In the genomic region with DNA sequence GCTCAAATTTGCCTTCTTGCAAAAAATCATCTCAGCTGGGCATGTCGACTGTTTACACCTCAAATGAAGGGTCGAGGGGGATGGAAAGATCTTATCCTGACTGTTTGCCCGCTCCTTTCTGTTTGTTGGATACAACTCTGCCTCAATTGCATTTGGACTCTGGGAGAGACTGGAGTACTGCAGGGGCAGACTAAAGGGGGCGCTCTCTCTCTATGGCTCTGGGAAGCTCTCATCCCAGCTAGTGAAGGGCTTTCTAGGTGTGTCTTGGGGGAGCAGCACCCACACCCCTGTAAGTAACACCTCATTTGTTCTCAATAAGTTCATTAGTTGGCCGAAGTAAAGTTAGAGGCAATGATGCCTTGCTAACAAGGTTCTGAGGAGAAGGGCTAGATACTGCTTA, we compare ENCODE assay signal across 13 mouse cellular contexts. TPM values are rescaled to one million over a fixed set of nuclear protein-coding genes. Genes with fewer than 3 reads are reported as not detected.
DNase-seq lines count a peak whose midpoint lies in the region; ATAC-seq and TF ChIP-seq lines count a peak whose summit lies in the region.
"Had no signal": no experiment of that assay in that cellular context is flagged by ENCODE, and none has a peak within 500 bp of the region (broad histone marks: within the 10 kb centered on the region; RNA-seq: fewer than 3 reads in every experiment).

No protein-coding gene starts in this region.

- no peaks in the 10 kb centered on the region for H3K4me1 ChIP-seq in midbrain, postnatal 0 days (ENCODE audit: insufficient read depth, low read length)
- H3K4me1 ChIP-seq in midbrain, embryonic 10.5 days: peaks cover 14% of the 10 kb centered on the region
- no peaks in the 10 kb centered on the region for H3K4me1 ChIP-seq in stomach, postnatal 0 days (replicated peaks; ENCODE audit: control insufficient read depth, insufficient read depth)
- H3K4me1 ChIP-seq: limb, embryonic 15.5 days; stomach, embryonic 15.5 days had no signal

- 56% methylated on average over 5 of the region's 5 CpGs for WGBS in midbrain, postnatal 0 days
- WGBS in midbrain, embryonic 10.5 days: 54% methylated on average over 5 of the region's 5 CpGs
- 48% methylated on average over 5 of the region's 5 CpGs for WGBS in stomach, postnatal 0 days

- TF ChIP-seq CTCF in gastrocnemius, adult 2 months (IDR thresholded peaks at IDR 0.05): peak; percentile 52
- 0 out of 2 replicates have a peak, but pooled peaks have one; percentile 28 for TF ChIP-seq CTCF in midbrain, postnatal 0 days (IDR thresholded peaks at IDR 0.05)
- peak; percentile 59 for TF ChIP-seq CTCF in stomach, postnatal 0 days (IDR thresholded peaks at IDR 0.05; ENCODE audit: low read depth)

- ATAC-seq in midbrain, postnatal 0 days (ENCODE audit: low FRiP score): no peak
- ATAC-seq in stomach, postnatal 0 days (ENCODE audit: low FRiP score, low TSS enrichment): no peak
- ATAC-seq: midbrain, embryonic 16.5 days had no signal

- no peak overlapping the region for H3K4me3 ChIP-seq in gastrocnemius, adult 2 months
- H3K4me3 ChIP-seq in midbrain, postnatal 0 days (ENCODE audit: low read depth, low read length): no peak overlapping the region
- H3K4me3 ChIP-seq in midbrain, embryonic 10.5 days: no peak overlapping the region
- H3K4me3 ChIP-seq in stomach, postnatal 0 days (ENCODE audit: low read depth, low read length): no peak overlapping the region
- H3K4me3 ChIP-seq: hindbrain, embryonic 10.5 days; limb, embryonic 15.5 days; stomach, embryonic 15.5 days had no signal

- intact Hi-C loops in gastrocnemius, adult 2 months (cut with DNase I): loop anchor here (5.0 to 10.0 kb wide), 4 partner anchors 182 to 1665 kb away; a partner anchor contains a TSS
- intact Hi-C loops in left cerebral cortex, postnatal 4 days (cut with DNase I): no loop called here
- intact Hi-C loops in gastrocnemius, postnatal 14 days (cut with DNase I; ENCODE audit: low total_unique reads): loop anchor here (5.0 kb wide), 1 partner anchor 317 kb away; a partner anchor contains a TSS

- DNase-seq in gastrocnemius, adult 2 months: no peak
- DNase-seq in gastrocnemius, adult 8-10 months (ENCODE audit: low spot score in 2 of 2): no peak
- no peak for DNase-seq in midbrain, postnatal 0 days (ENCODE audit: low spot score)
- DNase-seq in midbrain, embryonic 10.5 days (ENCODE audit: low spot score): no peak
- DNase-seq in c-Kit-negative CD71-positive TER-119-positive erythroid progenitor cells, embryonic 14.5 days (ENCODE audit: low read depth, low spot score): peak; percentile 19
- DNase-seq in stomach, postnatal 0 days (ENCODE audit: low spot score): no peak
- no peak for DNase-seq in left cerebral cortex, postnatal 4 days
- DNase-seq in gastrocnemius, postnatal 14 days: no peak
- DNase-seq: cerebellum, adult 11 months had no signal

- H3K9me3 ChIP-seq in midbrain, postnatal 0 days (ENCODE audit: low read length): no peaks in the 10 kb centered on the region
- no peaks in the 10 kb centered on the region for H3K9me3 ChIP-seq in midbrain, embryonic 10.5 days (replicated peaks)
- H3K9me3 ChIP-seq in stomach, postnatal 0 days (ENCODE audit: control insufficient read depth, low read length): no peaks in the 10 kb centered on the region
- H3K9me3 ChIP-seq: hindbrain, embryonic 10.5 days; limb, embryonic 15.5 days; stomach, embryonic 15.5 days had no signal

- TF ChIP-seq EP300 in stomach, postnatal 0 days (optimal IDR thresholded peaks at IDR 0.05): no peak

- no peaks in the 10 kb centered on the region for H3K27me3 ChIP-seq in midbrain, postnatal 0 days (ENCODE audit: insufficient read depth, low read length)
- no peaks in the 10 kb centered on the region for H3K27me3 ChIP-seq in midbrain, embryonic 10.5 days (ENCODE audit: low read depth, poor library complexity, severe bottlenecking)
- H3K27me3 ChIP-seq in stomach, postnatal 0 days (ENCODE audit: control insufficient read depth, insufficient read depth, low read length): no peaks in the 10 kb centered on the region
- H3K27me3 ChIP-seq: limb, embryonic 15.5 days; stomach, embryonic 15.5 days had no signal

- no peak overlapping the region for H3K27ac ChIP-seq in gastrocnemius, adult 2 months
- no peak overlapping the region for H3K27ac ChIP-seq in midbrain, postnatal 0 days (ENCODE audit: low read depth, low read length)
- H3K27ac ChIP-seq in midbrain, embryonic 10.5 days (replicated peaks): no peak overlapping the region
- no peak overlapping the region for H3K27ac ChIP-seq in stomach, postnatal 0 days (replicated peaks)
- H3K27ac ChIP-seq: hindbrain, embryonic 10.5 days; limb, embryonic 15.5 days; stomach, embryonic 15.5 days had no signal

- no peak overlapping the region for H3K4me2 ChIP-seq in midbrain, postnatal 0 days (ENCODE audit: low read depth, low read length, poor library complexity, severe bottlenecking)
- H3K4me2 ChIP-seq in stomach, postnatal 0 days (replicated peaks; ENCODE audit: low read depth): no peak overlapping the region
- H3K4me2 ChIP-seq: limb, embryonic 15.5 days; stomach, embryonic 15.5 days had no signal

- H3K9ac ChIP-seq in midbrain, postnatal 0 days (replicated peaks; ENCODE audit: low read length, poor library complexity, severe bottlenecking): no peak overlapping the region
- no peak overlapping the region for H3K9ac ChIP-seq in stomach, postnatal 0 days (ENCODE audit: low read length)
- H3K9ac ChIP-seq: limb, embryonic 15.5 days; stomach, embryonic 15.5 days had no signal

- no peaks in the 10 kb centered on the region for H3K36me3 ChIP-seq in midbrain, postnatal 0 days (ENCODE audit: insufficient read depth, low read length)
- H3K36me3 ChIP-seq in midbrain, embryonic 10.5 days: no peaks in the 10 kb centered on the region
- H3K36me3 ChIP-seq in stomach, postnatal 0 days (ENCODE audit: control insufficient read depth, insufficient read depth, low read length): no peaks in the 10 kb centered on the region
- H3K36me3 ChIP-seq: hindbrain, embryonic 10.5 days; limb, embryonic 15.5 days; stomach, embryonic 15.5 days had no signal

RNA-seq across cellular contexts. Expression of a gene that starts 3.6 kb away (rescaled TPM):
- 10 to 100 TPM; 18.8 to 20.2 TPM for total RNA-seq in gastrocnemius, adult 2 months (2021)
- 10 to 100 TPM; 14.6 to 16.8 (median 14.8) TPM for total RNA-seq in gastrocnemius, adult 8-10 months (2022)
- total RNA-seq in midbrain, postnatal 0 days (2014; rRNA removed): 49.9 and 69.1 TPM in 2 replicates
- polyA plus RNA-seq in midbrain, postnatal 0 days (2015; fragmentation: Nextera tagmentation; extraction: Ambion mirVana): 36.5 and 36.8 TPM in 2 replicates
- 25.0 and 26.4 TPM in 2 replicates for polyA plus RNA-seq in midbrain, embryonic 10.5 days (2016; fragmentation: Nextera tagmentation; extraction: Ambion mirVana)
- 30.8 and 33.1 TPM in 2 replicates for polyA plus RNA-seq in stomach, postnatal 0 days (2015; fragmentation: Nextera tagmentation; extraction: Ambion mirVana)
- 100 to 1,000 TPM; 119 to 130 TPM for total RNA-seq in left cerebral cortex, postnatal 4 days (2021)
- total RNA-seq in gastrocnemius, postnatal 14 days (2021): 10 to 100 TPM; 19.3 to 22.2 TPM
